In genomic region chr2:109105773-109106484, GRCm38 (mm10) we compare ENCODE assay signal across 20 mouse cellular contexts.
DNase-seq lines count a peak whose midpoint lies in the region; ATAC-seq lines count a peak whose summit lies in the region.
"Had no signal": no experiment of that assay in that cellular context is flagged by ENCODE, and none has a peak within 500 bp of the region (broad histone marks: within the 10 kb centered on the region; RNA-seq: fewer than 3 reads in every experiment).

No protein-coding gene starts in this region.

- no peaks in the 10 kb centered on the region for H3K27me3 ChIP-seq in embryonic facial prominence, embryonic 11.5 days (ENCODE audit: control insufficient read depth, insufficient read depth, low read length)
- no peaks in the 10 kb centered on the region for H3K27me3 ChIP-seq in embryonic facial prominence, embryonic 10.5 days (replicated peaks; ENCODE audit: low read depth, poor library complexity, severe bottlenecking)
- H3K27me3 ChIP-seq in neural tube, embryonic 12.5 days (replicated peaks) = no peaks in the 10 kb centered on the region
- no peaks in the 10 kb centered on the region for H3K27me3 ChIP-seq in hindbrain, embryonic 14.5 days (ENCODE audit: control insufficient read depth, insufficient read depth, low read length)
- H3K27me3 ChIP-seq: embryonic facial prominence, embryonic 13.5 days; heart, embryonic 13.5 days; stomach, embryonic 15.5 days had no signal

- H3K9ac ChIP-seq in embryonic facial prominence, embryonic 11.5 days (replicated peaks; ENCODE audit: low read length) = no peak overlapping the region
- no peak overlapping the region for H3K9ac ChIP-seq in neural tube, embryonic 12.5 days
- no peak overlapping the region for H3K9ac ChIP-seq in hindbrain, embryonic 14.5 days
- H3K9ac ChIP-seq: embryonic facial prominence, embryonic 13.5 days; heart, embryonic 13.5 days; liver, postnatal 0 days; stomach, embryonic 15.5 days had no signal

- H3K4me1 ChIP-seq in embryonic facial prominence, embryonic 11.5 days (ENCODE audit: control insufficient read depth, insufficient read depth, low read length) = no peaks in the 10 kb centered on the region
- H3K4me1 ChIP-seq in embryonic facial prominence, embryonic 10.5 days = no peaks in the 10 kb centered on the region
- no peaks in the 10 kb centered on the region for H3K4me1 ChIP-seq in neural tube, embryonic 12.5 days
- no peaks in the 10 kb centered on the region; the same call in 1 of the 2 replicates for H3K4me1 ChIP-seq in hindbrain, embryonic 14.5 days (replicated peaks; ENCODE audit: control insufficient read depth, insufficient read depth, low read length)
- H3K4me1 ChIP-seq: embryonic facial prominence, embryonic 13.5 days; heart, embryonic 13.5 days; stomach, embryonic 15.5 days had no signal

- ATAC-seq in embryonic facial prominence, embryonic 11.5 days (replicated peaks; ENCODE audit: insufficient number of reproducible peaks, low FRiP score, low TSS enrichment, low read depth) = peak; percentile 75; the same call in 1 of the 2 replicates
- peak; percentile 56; the same call in 1 of the 2 replicates for ATAC-seq in neural tube, embryonic 12.5 days (ENCODE audit: low FRiP score, low read depth)
- ATAC-seq in hindbrain, embryonic 14.5 days (ENCODE audit: low FRiP score) = peak; percentile 40; the same call in 1 of the 2 replicates
- no peak for ATAC-seq in megakaryocyte progenitor cell, adult 5-6 weeks (replicated peaks; ENCODE audit: poor library complexity)
- ATAC-seq: intestine, postnatal 0 days; liver, postnatal 0 days had no signal

- no peak overlapping the region for H3K27ac ChIP-seq in embryonic facial prominence, embryonic 11.5 days (replicated peaks; ENCODE audit: low read depth, low read length)
- no peak overlapping the region for H3K27ac ChIP-seq in embryonic facial prominence, embryonic 10.5 days (replicated peaks)
- no peak overlapping the region for H3K27ac ChIP-seq in neural tube, embryonic 12.5 days
- H3K27ac ChIP-seq in hindbrain, embryonic 14.5 days = no peak overlapping the region
- H3K27ac ChIP-seq: embryonic facial prominence, embryonic 13.5 days; heart, embryonic 13.5 days; layer of hippocampus, adult 2 months; stomach, embryonic 15.5 days had no signal

- 61% methylated on average over 3 of the region's 3 CpGs for WGBS in embryonic facial prominence, embryonic 11.5 days
- WGBS in embryonic facial prominence, embryonic 10.5 days = 73% methylated on average over 3 of the region's 3 CpGs
- 83% methylated on average over 3 of the region's 3 CpGs for WGBS in neural tube, embryonic 12.5 days
- WGBS in hindbrain, embryonic 14.5 days = 55% methylated on average over 3 of the region's 3 CpGs

- DNase-seq in embryonic facial prominence, embryonic 11.5 days (ENCODE audit: low spot score) = no peak
- DNase-seq in embryonic facial prominence, embryonic 10.5 days (ENCODE audit: low spot score) = no peak
- no peak for DNase-seq in neural tube, embryonic 10.5 days (ENCODE audit: extremely low spot score, low spot score)
- DNase-seq in hindbrain, embryonic 14.5 days (ENCODE audit: low spot score) = no peak
- DNase-seq in spleen, adult 12 weeks (ENCODE audit: low spot score) = no peak
- no peak for DNase-seq in urinary bladder, postnatal 14 days (ENCODE audit: low spot score)
- DNase-seq: adrenal gland, adult 2 months; cerebellum, adult 11-12 months; heart, postnatal 36 days; kidney, postnatal 10 days; liver; liver, postnatal 0 days; lung, postnatal 14 days had no signal

- H3K36me3 ChIP-seq in embryonic facial prominence, embryonic 11.5 days (replicated peaks; ENCODE audit: control insufficient read depth, insufficient read depth, low read depth, low read length) = no peaks in the 10 kb centered on the region
- no peaks in the 10 kb centered on the region for H3K36me3 ChIP-seq in embryonic facial prominence, embryonic 10.5 days (replicated peaks)
- H3K36me3 ChIP-seq in neural tube, embryonic 12.5 days = no peaks in the 10 kb centered on the region
- no peaks in the 10 kb centered on the region for H3K36me3 ChIP-seq in hindbrain, embryonic 14.5 days (replicated peaks; ENCODE audit: control insufficient read depth, insufficient read depth)
- H3K36me3 ChIP-seq: embryonic facial prominence, embryonic 13.5 days; heart, embryonic 13.5 days; stomach, embryonic 15.5 days had no signal

- no peak overlapping the region for H3K4me3 ChIP-seq in embryonic facial prominence, embryonic 11.5 days (ENCODE audit: low read depth, low read length)
- no peak overlapping the region for H3K4me3 ChIP-seq in embryonic facial prominence, embryonic 10.5 days
- H3K4me3 ChIP-seq in neural tube, embryonic 12.5 days = no peak overlapping the region
- H3K4me3 ChIP-seq in hindbrain, embryonic 14.5 days (replicated peaks; ENCODE audit: low read length) = no peak overlapping the region
- H3K4me3 ChIP-seq: embryonic facial prominence, embryonic 13.5 days; heart, embryonic 13.5 days; layer of hippocampus, adult 2 months; stomach, embryonic 15.5 days had no signal

- H3K4me2 ChIP-seq in embryonic facial prominence, embryonic 11.5 days (ENCODE audit: low read depth, low read length) = no peak overlapping the region
- H3K4me2 ChIP-seq in neural tube, embryonic 12.5 days (replicated peaks) = no peak overlapping the region
- no peak overlapping the region for H3K4me2 ChIP-seq in hindbrain, embryonic 14.5 days (replicated peaks)
- H3K4me2 ChIP-seq: embryonic facial prominence, embryonic 13.5 days; heart, embryonic 13.5 days; stomach, embryonic 15.5 days had no signal

- H3K9me3 ChIP-seq in embryonic facial prominence, embryonic 11.5 days (replicated peaks; ENCODE audit: control insufficient read depth, low read length) = no peaks in the 10 kb centered on the region
- no peaks in the 10 kb centered on the region for H3K9me3 ChIP-seq in embryonic facial prominence, embryonic 10.5 days
- H3K9me3 ChIP-seq in neural tube, embryonic 12.5 days = no peaks in the 10 kb centered on the region
- no peaks in the 10 kb centered on the region for H3K9me3 ChIP-seq in hindbrain, embryonic 14.5 days (ENCODE audit: control insufficient read depth, low read length)
- H3K9me3 ChIP-seq: embryonic facial prominence, embryonic 13.5 days; heart, embryonic 13.5 days; stomach, embryonic 15.5 days had no signal
